Mouse (Mus musculus) c-Kit-positive CD71-positive TER-119-positive erythroid progenitor cells, embryonic 14.5 days (primary cell): Measurements from ENCODE around the gene Gm21970.
A peak's percentile ranks its signal among the peaks of the same experiment; 100 is the strongest.

Source experiments
- DNase-seq: peaks from one replicate; pipeline ENCODE4 v3.0.0-alpha.2; 2013; ENCODE audit warnings: low spot score

Gm21970 gene

GRCm38 (mm10) chr16:91463400-91463799, 71.9 kb downstream of the Gm21970 start:
- DNase-seq, result no peak

GRCm38 (mm10) chr16:91463836-91464400, 72.4 kb downstream of the Gm21970 start:
- DNase-seq, result no peak

DNA sequence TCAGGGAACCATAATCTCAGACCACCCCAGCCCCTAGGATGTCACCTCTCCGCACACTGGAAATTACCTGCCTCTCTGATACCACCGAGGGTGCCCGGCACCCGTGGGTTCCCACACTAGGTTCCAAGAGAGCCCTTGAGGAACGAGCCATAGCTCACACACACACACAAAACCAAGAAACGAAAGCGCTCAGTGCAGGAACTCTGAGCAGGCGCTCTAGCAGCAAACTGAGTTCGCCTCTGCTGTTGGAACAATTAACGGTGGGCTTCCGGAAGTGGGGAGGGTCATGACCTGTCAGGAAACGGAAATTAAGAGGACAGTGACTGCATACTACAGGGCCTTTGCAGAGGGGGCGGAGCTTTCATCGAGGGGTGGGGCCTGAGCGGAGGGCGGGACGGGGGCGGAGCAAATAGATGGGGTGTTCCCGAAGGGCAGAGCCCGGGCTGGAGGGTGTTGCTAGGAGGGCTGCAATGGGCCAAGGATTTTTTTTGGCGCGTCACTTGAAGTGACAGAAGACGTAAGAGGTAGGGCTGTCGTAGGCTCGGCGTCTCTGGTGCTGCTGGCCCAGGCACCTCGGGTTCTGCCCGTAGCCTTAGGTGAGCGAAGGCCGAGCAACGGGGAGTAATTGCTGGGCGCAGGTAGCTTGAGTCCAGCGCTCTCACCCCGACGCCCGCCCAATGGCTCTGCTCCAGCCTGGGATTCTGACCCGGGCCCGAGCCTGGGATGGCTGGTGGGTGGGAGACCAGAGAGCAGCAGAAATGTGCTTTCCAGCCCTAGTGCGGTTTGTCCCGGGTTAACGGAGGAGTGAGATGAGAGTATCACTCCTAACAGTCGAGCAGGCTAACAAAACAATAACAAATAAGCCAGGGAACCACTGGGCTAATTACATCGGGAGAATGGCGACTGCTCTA, 73.3 kb downstream of the Gm21970 start:
- peak; percentile 96 for DNase-seq

GRCm38 (mm10) chr16:91465505-91466240, 74.2 kb downstream of the Gm21970 start:
- DNase-seq, result no peak

GRCm38 (mm10) chr16:91466566-91466965, 75.0 kb downstream of the Gm21970 start:
- no peak for DNase-seq
